Mouse (Mus musculus) G1E (cell line): ENCODE measurements around the gene Wipf3. TPM values are rescaled to one million over a fixed set of nuclear protein-coding genes. Genes with fewer than 3 reads are reported as not detected.

Experiments used
- ATAC-seq: 2 replicates; pipeline ENCODE4 v1.8.0; 2016; ENCODE audit warnings: mild to moderate bottlenecking; ENCODE audit not compliant: insufficient number of reproducible peaks, poor library complexity, low FRiP score, severe bottlenecking; ENCODE audit errors: extremely low read depth
- DNase-seq: peaks from one replicate; pipeline ENCODE4 v3.0.0; 2012; ENCODE audit warnings: low spot score
- H3K27me3 ChIP-seq: 2 replicates; pipeline ENCODE4 v1.6.1; 2012; ENCODE audit warnings: mild to moderate bottlenecking, low read length, inconsistent platforms; ENCODE audit not compliant: insufficient read depth
- H3K36me3 ChIP-seq: replicated peaks from 2 replicates; pipeline ENCODE3; 2012; ENCODE audit warnings: mild to moderate bottlenecking, inconsistent platforms
- H3K4me1 ChIP-seq: 2 replicates; pipeline ENCODE4 v1.6.1; 2012; ENCODE audit warnings: low read depth, low read length, inconsistent platforms, mixed read lengths; ENCODE audit not compliant: insufficient read depth
- H3K4me3 ChIP-seq: 2 replicates; pipeline ENCODE4 v1.5.1; 2012; ENCODE audit warnings: low read depth, mild to moderate bottlenecking, inconsistent platforms, low read length, moderate library complexity, mixed read lengths
- H3K9me3 ChIP-seq: replicated peaks from 2 replicates; pipeline ENCODE4 v1.6.1; 2012; ENCODE audit warnings: inconsistent platforms
- CTCF ChIP-seq: IDR thresholded peaks from 2 replicates; pipeline ENCODE4 v1.5.1; 2012; ENCODE audit warnings: low read depth, low read length, inconsistent platforms, mixed read lengths
- GATA1 ChIP-seq: IDR thresholded peaks from 2 replicates; pipeline ENCODE4 v1.6.1; 2012; ENCODE audit warnings: borderline replicate concordance, low read length, inconsistent platforms, mixed read lengths
- GATA2 ChIP-seq: IDR thresholded peaks from 2 replicates; pipeline ENCODE4 v1.6.1; 2012; ENCODE audit warnings: low read depth, low read length, inconsistent platforms, borderline replicate concordance
- POLR2AphosphoS5 ChIP-seq: IDR thresholded peaks from 2 replicates; pipeline ENCODE4 v1.6.1; 2012; ENCODE audit warnings: low read depth, low read length, inconsistent platforms; ENCODE audit not compliant: insufficient replicate concordance
- TAL1 ChIP-seq: conservative IDR thresholded peaks from 2 replicates; pipeline ENCODE4 v1.6.1; 2012; ENCODE audit warnings: low read depth, low read length, inconsistent platforms, mixed read lengths
- polyA plus RNA-seq: library from polyadenylated mRNA; stranded (reverse); fragments of >175 nt; gene quantifications from 2 replicates; pipeline ENCODE4 v1.2.3, GENCODE M21; 2012
- total RNA-seq, 2 experiments: library from RNA; stranded (forward) in 1 of 2; stranded (reverse) in 1 of 2; fragments of 200-1000 nt in 1 of 2; fragments of >200 nt in 1 of 2; fragmentation: Nextera tagmentation in 1 of 2; gene quantifications; 2 replicates each; pipeline ENCODE4 v1.2.3; 2014 to 2017

Wipf3 gene
- total and polyA plus RNA-seq, 3 experiments: 0.11 TPM; not detected in 2

DNA sequence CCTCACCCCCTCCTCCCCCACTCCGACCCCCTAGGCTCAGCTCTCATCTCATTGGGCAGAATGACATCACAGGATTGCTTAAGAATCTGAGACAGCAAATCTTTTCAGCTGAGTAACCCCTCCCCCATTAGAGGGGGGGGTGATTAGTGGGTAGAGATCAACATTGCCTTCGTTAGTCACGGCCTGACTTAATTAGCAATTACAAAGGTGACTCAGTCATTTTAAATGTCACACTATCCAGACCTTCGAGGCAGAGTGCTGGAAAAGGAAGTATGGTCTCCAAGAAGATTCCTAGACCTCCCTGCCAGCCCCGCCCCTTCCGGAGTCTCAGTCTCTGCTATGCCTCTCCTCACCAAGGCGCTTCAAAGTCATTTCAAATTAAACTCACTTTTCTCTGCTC is 6.3 kb downstream of the Wipf3 start:
- DNase-seq (no peak), ATAC-seq (no peak)
- Histone ChIP-seq H3K36me3 (no peaks in the 10 kb centered on the region), H3K9me3 (peaks cover 15% of the 10 kb centered on the region), H3K27me3 (no peaks in the 10 kb centered on the region), H3K4me1 (no peaks in the 10 kb centered on the region), H3K4me3 (no peak overlapping the region)
- no peak for TF ChIP-seq POLR2AphosphoS5
- TF ChIP-seq CTCF: no peak
- no peak for TF ChIP-seq GATA1
- TF ChIP-seq GATA2: no peak
- TF ChIP-seq TAL1: no peak

DNA sequence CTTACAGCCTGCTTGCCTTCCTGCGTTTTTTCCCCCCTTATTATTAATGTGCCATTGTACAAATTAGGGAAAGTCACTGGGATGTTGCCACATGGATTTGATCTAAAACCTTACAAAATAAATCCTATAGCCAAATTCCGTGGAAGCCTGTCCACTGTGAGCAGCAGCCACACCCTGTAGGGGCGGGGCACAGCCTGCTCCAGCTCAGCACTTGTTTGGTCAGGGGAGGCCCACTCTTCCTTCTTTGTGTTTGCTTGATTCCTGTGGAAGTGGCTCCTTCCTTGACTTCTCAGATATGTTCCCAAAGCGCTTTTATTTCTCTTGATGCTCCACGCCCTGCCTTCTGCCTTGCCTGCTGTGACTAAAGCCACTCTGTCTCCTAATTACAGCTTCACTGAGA is 6.9 kb downstream of the Wipf3 start:
- TF ChIP-seq CTCF (no peak), GATA2 (no peak), TAL1 (no peak), GATA1 (no peak), POLR2AphosphoS5 (no peak)
- no peak overlapping the region for H3K4me3 ChIP-seq
- ATAC-seq (no peak), DNase-seq (no peak)
- H3K4me1 ChIP-seq: no peaks in the 10 kb centered on the region
- no peaks in the 10 kb centered on the region for H3K36me3 ChIP-seq
- H3K9me3 ChIP-seq: peaks cover 12% of the 10 kb centered on the region
- H3K27me3 ChIP-seq: no peaks in the 10 kb centered on the region

DNA sequence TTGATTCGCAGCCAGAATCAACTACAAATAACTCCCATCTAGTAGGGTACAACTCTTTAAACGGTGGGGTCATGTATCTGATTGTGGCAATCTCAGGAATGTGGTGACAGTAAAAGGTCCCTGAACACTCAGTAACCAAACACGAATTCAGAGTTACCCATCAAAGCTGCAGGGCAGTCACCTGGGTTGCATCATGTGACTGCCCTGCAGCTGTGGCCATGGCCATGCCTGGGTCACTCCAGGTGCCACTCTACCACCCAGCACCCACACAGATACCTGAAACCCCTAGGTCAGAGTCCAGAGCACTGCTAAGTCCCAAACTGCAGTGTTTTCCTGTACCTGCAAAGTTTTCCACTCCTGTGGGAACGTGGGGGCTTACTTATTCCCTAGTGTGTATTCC is 9.1 kb downstream of the Wipf3 start:
- TF ChIP-seq CTCF (no peak), TAL1 (no peak), GATA2 (no peak), POLR2AphosphoS5 (no peak), GATA1 (no peak)
- H3K9me3 ChIP-seq: peaks cover 8% of the 10 kb centered on the region
- no peaks in the 10 kb centered on the region for H3K36me3 ChIP-seq
- no peaks in the 10 kb centered on the region for H3K27me3 ChIP-seq
- DNase-seq (no peak), ATAC-seq (no peak)
- H3K4me1 ChIP-seq: no peaks in the 10 kb centered on the region
- H3K4me3 ChIP-seq: no peak overlapping the region

DNA sequence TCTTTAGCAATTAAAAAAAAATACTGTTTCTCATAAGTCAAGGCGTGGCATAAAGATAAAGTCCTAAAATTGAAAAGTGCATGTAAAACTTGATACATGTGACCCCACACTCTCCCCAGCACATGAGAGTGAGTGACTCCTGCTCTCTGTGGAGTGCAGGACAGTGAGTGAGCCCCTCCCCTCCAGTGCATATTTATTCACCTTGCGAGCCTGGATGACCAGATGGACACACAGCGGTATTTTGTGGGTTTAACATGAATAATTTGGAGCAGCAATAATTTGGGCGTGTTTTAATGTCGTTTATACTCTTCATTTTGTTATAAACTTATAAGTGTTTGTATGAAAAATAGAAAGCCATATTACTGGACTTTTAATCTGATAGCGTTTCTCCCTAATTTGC is 11.3 kb downstream of the Wipf3 start:
- TF ChIP-seq GATA2 (no peak), TAL1 (no peak), CTCF (no peak), GATA1 (no peak), POLR2AphosphoS5 (no peak)
- no peak for DNase-seq

DNA sequence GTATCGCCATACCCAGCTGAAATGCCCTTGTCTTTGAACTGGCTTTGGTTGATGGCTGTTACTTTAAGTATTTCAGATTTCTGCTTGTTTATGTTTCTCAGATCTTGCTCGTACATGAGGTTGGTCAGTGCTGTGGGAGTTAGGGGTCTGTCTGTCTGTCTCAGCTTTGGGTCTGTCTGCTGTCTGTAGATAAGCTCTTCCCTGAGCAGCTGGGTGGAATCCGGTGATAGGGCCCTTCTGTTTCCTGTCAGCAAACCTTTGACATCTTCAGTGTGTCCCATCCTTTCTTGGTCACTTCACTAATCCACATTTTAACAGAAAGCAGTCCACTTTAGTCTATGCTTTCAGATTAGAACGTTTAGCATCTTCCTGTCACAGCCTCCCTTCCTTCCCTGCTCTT is 14.3 kb downstream of the Wipf3 start:
- DNase-seq (no peak), ATAC-seq (no peak)
- H3K27me3 ChIP-seq: no peaks in the 10 kb centered on the region
- no peak for TF ChIP-seq TAL1
- TF ChIP-seq GATA1: no peak
- no peak for TF ChIP-seq POLR2AphosphoS5
- TF ChIP-seq CTCF: no peak
- TF ChIP-seq GATA2: no peak
- no peaks in the 10 kb centered on the region for H3K4me1 ChIP-seq
- H3K36me3 ChIP-seq: no peaks in the 10 kb centered on the region
- no peak overlapping the region for H3K4me3 ChIP-seq
- peaks cover 9% of the 10 kb centered on the region for H3K9me3 ChIP-seq

More for the DNA sequence above, 11.3 kb downstream of the Wipf3 start:
- ATAC-seq: no peak
- H3K27me3 ChIP-seq: no peaks in the 10 kb centered on the region
- H3K4me3 ChIP-seq: no peak overlapping the region
- H3K36me3 ChIP-seq: no peaks in the 10 kb centered on the region
- H3K9me3 ChIP-seq: peaks cover 6% of the 10 kb centered on the region
- H3K4me1 ChIP-seq: no peaks in the 10 kb centered on the region

DNA sequence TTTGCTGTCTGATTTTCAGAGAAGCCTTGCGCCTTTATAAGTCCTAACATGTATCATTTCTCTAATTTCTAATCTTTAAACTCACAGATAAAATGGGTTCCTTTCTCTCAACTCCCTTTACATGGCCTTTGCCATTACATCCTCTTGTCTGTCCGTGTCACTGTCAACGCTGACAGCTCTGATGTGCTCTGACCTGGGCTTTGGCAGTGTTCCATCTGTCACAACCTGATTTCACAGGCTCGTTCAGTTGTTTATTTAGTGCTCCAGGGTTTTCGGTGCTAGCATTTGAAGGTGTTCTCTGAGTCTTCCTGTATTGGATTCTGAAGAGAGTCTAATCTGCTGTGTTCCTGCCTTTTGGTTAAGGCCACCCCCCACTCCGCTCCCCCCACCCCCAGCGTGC is 14.7 kb downstream of the Wipf3 start:
- ATAC-seq (no peak), DNase-seq (no peak)
- Histone ChIP-seq H3K9me3 (peaks cover 9% of the 10 kb centered on the region), H3K4me1 (no peaks in the 10 kb centered on the region), H3K4me3 (no peak overlapping the region), H3K36me3 (no peaks in the 10 kb centered on the region), H3K27me3 (no peaks in the 10 kb centered on the region)
- TF ChIP-seq TAL1 (no peak), GATA2 (no peak), CTCF (no peak), GATA1 (no peak), POLR2AphosphoS5 (no peak)
